Mouse (Mus musculus) v-Abl transformed pro-B cells (cell line): Measurements from ENCODE around the gene Akr1b3.
"Not testable (repeated sequence)": the region's sequence is repeated elsewhere in the genome, so short reads cannot be mapped to it uniquely, and the experiment has no call there.

Experiments used
- in situ Hi-C, 2 experiments: fragments of 400-800 bp; cut with MboI; formaldehyde crosslinking; loops; one replicate each; pipeline ENCODE4 v1.15.1; 2025; ENCODE audit not compliant: unreplicated experiment in 2 of 2

Gene Akr1b3

DNA sequence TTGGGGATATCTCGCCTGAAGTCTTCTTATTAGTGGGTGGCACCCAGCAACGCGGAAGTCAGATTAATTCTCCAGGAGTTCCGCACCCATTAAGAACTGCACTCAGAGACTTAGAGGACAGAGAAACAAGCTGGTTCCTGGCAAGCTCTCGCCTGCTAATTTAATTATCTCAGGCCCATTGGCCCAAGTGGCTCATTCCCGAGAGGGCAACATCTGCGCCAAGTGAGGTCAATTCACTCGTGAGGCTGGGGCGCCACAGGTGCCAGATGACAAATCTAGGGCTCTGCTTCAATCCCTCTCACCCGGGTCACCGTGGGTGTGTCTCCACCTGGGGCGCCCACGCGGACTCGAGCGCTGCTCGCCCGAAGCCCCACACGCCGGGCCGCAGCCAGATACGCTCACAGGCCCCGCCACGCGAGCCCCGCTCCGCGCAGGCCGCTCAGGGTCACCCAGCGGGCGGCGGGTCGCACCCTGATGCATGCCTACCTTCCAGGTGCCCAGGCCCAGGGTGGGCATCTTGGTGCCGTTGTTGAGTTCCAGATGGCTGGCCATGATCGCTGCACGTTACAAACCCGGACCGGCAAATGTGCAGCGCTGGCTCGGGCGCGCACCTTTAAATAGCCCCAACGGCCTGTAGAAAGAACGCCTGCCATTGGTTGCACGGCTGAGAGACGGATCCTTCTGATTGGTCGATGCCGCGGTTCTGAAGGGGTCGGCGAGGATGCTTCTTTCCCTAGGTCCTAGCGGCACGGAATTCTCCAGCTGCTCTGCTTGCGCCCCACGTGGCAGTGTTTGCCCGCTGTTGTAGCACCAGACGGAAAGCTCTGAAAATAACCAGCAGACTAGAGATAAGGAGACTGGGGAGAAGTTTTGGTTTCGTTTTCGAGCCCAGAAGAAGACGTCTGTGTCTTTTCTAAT is at the start of gene Akr1b3:
TSS of gene Akr1b3 (minus strand) at position 625 of the 918 bp plus-strand sequence.
- in situ Hi-C loops, result loop anchor here in 1 of 2 experiments (25.0 kb wide), 1 partner anchor 920 kb away; no protein-coding TSS in a partner anchor

DNA sequence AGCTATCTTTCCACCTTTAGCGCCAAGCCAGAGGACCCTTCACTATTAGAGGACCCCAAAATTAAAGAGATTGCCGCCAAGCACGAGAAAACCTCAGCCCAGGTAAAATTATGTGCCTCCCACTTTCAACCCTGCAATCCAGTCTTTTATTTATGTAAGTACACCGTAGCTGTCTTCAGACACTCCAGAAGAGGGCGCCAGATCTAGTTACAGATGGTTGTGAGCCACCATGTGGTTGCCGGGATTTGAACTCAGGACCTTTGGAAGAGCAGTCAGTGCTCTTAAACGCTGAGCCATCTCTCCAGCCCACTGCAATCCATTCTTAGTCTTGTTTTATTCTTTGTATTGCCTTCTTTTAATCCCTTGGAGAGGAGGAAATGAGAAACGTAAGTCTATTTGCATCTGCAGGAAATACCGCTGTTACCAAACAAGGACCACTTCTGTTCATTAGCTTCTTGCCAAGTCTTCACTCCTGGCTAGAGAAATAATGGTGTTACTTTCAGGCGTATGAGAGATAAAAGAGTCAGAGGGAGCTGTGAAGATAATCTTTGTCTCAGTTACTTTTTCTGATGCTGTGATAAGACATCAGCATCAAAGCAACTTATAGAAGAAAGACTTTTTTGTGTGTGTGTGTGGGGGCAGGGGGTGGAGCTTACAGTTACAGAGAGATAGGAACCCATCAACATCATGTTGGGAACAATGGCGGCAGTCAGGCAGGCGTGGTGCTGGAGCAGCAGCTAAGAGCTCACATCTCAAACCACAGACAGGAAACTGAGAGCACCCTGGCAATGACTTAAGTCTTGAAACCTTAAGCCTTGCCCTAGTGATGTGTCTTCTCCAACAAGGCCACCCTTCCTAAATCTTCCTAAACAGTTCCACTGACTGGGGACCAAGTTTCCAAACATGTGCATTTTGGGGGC is 47.2 kb upstream of the Akr1b3 start:
- in situ Hi-C loops, result loop anchor here in 1 of 2 experiments (5.0 kb wide), 1 partner anchor 93 kb away; no protein-coding TSS in a partner anchor

- in situ Hi-C loops, result loop anchor here in 1 of 2 experiments (5.0 kb wide), 1 partner anchor 86 kb away; no protein-coding TSS in a partner anchor
Observed at GRCm38 (mm10) chr6:34355841-34356240, 38.6 kb upstream of the Akr1b3 start.

DNA sequence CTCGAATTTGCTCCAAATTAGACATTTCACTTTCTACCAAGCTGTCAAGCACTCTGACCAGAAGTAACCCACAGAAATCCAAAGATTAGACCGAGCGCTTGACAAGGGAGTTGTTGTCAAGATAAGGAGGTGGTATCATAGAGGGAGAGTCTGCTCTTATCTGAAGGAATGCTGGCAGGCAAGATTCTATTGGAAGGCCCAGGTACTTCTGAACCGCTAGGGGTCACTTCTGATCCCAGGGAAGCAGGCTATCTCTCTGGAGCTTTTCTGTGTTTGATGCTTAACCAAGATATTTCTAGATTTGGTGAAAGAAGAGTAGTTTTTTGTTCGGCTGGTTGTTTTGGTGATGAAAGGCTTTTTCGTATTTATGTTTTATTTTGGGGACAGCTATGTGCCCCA is 38.1 kb upstream of the Akr1b3 start:
- in situ Hi-C loops, result loop anchor here in 1 of 2 experiments (5.0 kb wide), 1 partner anchor 87 kb away; no protein-coding TSS in a partner anchor

DNA sequence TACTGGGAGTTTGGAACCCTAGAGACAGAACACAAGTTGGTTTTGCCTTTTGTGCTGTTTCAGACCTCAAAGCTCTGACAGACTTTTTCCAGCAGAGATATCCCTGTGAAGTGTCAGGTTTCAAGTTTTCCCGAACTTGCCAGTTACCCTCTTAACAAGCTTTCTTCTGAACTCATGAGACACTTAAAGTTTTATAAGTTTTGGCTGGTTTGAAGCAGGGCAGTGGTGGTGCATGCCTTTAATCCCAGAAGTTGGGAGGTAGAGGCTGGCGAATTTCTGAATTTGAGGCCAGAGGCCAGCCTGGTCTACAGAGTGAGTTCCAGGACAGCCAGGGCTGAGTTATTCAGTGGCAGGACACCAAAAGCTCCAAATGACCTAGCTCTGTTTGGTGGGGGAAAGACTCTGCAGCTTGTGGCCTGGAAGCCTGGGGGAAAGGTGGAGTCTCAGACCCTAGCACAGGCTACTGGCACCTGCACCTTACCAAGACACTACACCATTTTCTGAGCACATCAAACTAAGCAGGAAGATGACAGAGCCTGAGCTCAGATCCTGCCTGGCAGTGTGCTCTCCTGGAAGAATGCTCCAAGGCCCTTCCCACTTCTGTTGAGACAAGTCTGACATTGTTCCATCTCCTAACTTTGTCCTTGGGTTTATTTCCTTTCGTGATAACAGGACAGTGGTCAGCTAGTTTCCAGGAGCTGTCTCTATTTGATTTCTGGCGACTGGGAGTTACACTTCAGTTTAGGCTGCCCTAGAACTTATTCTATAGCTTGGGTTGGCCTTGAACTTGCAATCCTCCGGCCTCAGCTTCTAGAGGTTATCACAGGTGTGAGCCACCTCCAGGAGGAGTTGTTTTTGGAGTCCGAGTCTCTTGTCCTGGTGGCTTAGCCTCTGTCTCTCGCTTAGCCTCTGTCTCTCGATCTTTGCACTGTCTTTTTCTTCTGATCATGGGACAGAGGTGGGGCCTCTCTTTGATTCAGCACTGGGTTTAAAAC is 37.4 kb upstream of the Akr1b3 start:
- in situ Hi-C loops, result loop anchor here in 1 of 2 experiments (5.0 kb wide), 1 partner anchor 88 kb away; no protein-coding TSS in a partner anchor

DNA sequence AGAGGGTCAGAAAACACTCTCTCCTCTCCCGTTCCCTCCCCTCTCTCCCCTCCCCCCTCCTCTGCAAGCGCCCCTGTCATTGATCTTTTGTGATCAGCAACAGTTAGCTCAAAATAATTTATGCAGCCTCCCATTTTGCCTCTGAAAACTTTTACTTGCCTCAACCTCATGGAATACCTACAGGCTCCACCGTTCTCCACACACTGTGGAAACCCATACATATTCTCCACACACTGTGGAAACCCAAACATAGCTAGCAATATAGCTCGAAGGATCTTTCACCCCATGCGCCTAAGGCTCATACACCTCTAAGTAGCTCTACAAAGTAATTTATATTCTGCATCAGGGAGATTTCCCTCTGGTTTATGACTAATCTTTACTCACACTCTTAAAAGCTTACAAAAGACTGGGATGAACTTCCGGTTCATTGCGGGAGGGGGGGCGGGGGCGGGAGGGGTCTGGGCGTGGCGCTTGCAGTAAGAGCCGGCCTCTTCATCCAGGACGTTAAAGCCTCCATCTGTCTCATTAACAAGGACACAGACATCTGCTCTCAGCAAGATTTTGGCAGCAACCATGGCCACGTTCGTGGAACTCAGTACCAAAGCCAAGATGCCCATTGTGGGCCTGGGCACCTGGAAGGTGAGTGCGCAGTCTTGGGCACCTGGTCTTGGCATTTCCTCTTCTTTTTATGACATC is 36.5 kb upstream of the Akr1b3 start, which contains the start of gene Akr1b8:
TSS of gene Akr1b8 (plus strand) at position 462 of the 696 bp plus-strand sequence.
- in situ Hi-C loops, result no loop called here

DNA sequence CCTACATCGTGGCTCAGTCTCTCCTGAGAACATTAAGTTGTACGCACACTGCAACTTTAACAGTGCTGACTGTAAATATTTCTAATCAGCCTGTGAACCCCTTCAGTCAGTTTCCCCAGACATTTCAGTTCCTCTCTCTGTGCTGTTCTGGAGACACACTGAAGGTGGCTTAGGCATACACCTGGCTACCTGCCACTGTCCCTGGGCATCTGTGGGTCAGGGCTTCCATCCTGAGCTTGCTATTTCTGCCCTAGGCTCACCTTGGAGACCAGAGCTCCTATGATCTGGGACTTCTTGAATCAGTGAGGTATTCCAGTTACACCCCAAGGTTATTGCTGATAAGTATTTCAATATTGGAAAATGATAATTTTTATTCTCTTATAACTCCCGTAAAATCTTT is 35.1 kb upstream of the Akr1b3 start:
- in situ Hi-C loops, result no loop called here

GRCm38 (mm10) chr6:34351481-34351880 is 34.2 kb upstream of the Akr1b3 start:
- in situ Hi-C loops, result not testable (repeated sequence)

DNA sequence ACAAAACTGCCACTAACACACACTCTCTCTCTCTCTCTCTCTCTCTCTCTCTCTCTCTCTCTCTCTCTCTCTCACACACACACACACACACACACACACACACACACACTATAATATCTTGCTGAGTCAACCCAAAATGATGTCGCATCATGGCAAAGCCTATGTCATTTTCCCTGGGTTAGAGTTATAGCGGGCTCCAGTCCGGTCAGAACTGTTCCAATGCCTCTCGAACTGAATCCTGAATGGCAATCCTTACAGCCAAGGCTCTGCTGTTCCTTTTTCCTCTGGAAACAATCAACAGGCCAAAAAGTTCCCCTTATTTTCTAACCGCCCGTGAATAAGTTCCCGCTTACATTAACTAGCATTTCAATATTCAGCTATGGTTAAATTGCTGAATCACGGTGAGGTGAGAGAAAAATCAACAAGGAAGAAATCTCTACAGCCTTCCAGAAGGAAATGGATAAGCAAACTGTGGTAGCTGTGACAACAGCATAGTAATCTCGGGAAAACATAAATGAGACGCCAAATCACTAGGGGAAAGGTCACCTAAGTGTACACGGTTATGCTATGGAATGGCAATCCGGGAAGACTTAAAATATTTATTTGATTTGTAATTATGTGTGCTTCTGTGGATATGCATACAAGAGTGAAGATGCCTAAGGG is 32.9 kb upstream of the Akr1b3 start:
- in situ Hi-C loops, result no loop called here

GRCm38 (mm10) chr6:34346096-34346898 is 29.0 kb upstream of the Akr1b3 start:
- in situ Hi-C loops, result loop anchor here (5.0 kb wide), 1 partner anchor 54 kb away; no protein-coding TSS in a partner anchor

GRCm38 (mm10) chr6:34344935-34345334 is 27.7 kb upstream of the Akr1b3 start:
- in situ Hi-C loops, result loop anchor here (5.0 kb wide), 1 partner anchor 53 kb away; no protein-coding TSS in a partner anchor

- in situ Hi-C loops, result no loop called here
Observed at GRCm38 (mm10) chr6:34344135-34344850, 27.0 kb upstream of the Akr1b3 start.

GRCm38 (mm10) chr6:34343426-34343825 is 26.1 kb upstream of the Akr1b3 start:
- in situ Hi-C loops, result no loop called here

- in situ Hi-C loops, result no loop called here
Observed at GRCm38 (mm10) chr6:34342476-34342875, 25.2 kb upstream of the Akr1b3 start.

DNA sequence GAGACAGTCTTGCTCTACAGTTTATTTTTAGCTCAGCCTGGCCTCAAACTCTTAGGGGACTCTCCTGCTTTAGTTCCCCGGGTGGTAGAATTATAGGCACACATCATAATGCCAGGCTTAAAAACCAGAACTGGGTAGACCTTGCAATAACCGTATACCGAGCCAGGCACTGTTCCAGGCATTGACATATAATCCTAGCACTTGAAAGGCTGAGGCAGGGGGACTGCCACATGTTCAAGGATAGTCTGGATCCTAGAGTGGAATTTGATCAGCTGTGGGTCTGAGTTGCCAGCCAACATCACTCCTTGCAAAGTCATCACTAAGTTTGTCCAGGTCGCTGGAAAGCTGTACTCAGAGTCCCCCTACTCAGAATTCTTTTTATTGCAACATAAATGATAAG is 24.7 kb upstream of the Akr1b3 start:
- in situ Hi-C loops, result no loop called here

DNA sequence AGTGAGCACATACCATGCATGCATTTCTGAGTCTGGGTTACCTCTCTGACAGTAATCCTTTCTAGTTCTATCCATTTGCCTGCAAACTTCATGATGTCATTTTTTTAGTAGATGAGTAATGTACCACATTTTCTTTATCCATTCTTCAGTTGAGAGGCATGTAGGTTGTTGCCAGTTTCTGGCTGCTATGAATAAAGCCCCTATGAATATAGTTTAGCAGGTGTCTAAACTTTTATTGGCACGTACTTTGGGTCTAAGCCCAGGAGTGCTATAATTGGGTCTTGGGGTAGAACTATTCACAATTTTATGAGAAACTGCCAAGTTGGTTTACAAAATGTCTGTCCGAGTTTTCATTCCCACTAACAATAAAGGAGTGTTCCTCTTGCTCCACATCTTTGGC is 20.5 kb upstream of the Akr1b3 start:
- in situ Hi-C loops, result no loop called here

GRCm38 (mm10) chr6:34334673-34335072 is 17.4 kb upstream of the Akr1b3 start:
- in situ Hi-C loops, result no loop called here
